Mouse (Mus musculus) forebrain, embryonic 15.5 days (tissue): ENCODE results near the gene Foxo1. TPM values are rescaled to one million over a fixed set of nuclear protein-coding genes. Genes with fewer than 3 reads are reported as not detected.

ENCODE experiments used
- ATAC-seq: fragments of 200-750 bp; cut with Nextera tagmentation; replicated peaks from 2 replicates; pipeline ENCODE4 v1.8.0; 2017; ENCODE audit warnings: mild to moderate bottlenecking, moderate TSS enrichment, moderate library complexity
- H3K27ac ChIP-seq: fragments of 300-500 bp; sonication (generic); replicated peaks from 2 replicates; pipeline ENCODE4 v1.5.1; 2015; ENCODE audit warnings: mild to moderate bottlenecking, inconsistent platforms
- H3K27me3 ChIP-seq: fragments of 300-500 bp; sonication (generic); 2 replicates; pipeline ENCODE4 v1.6.1; 2015; ENCODE audit warnings: inconsistent platforms
- H3K36me3 ChIP-seq: fragments of 300-500 bp; sonication (generic); 2 replicates; pipeline ENCODE4 v1.6.1; 2015; ENCODE audit warnings: mild to moderate bottlenecking, inconsistent platforms
- H3K4me1 ChIP-seq: fragments of 300-500 bp; sonication (generic); 2 replicates; pipeline ENCODE4 v1.6.1; 2015; ENCODE audit warnings: inconsistent platforms
- H3K4me2 ChIP-seq: fragments of 300-500 bp; sonication (generic); replicated peaks from 2 replicates; pipeline ENCODE4 v1.6.1; 2015; ENCODE audit warnings: mild to moderate bottlenecking, inconsistent platforms
- H3K4me3 ChIP-seq: fragments of 300-500 bp; sonication (generic); 2 replicates; pipeline ENCODE4 v1.5.1; 2015; ENCODE audit warnings: mild to moderate bottlenecking, inconsistent platforms
- H3K9ac ChIP-seq: fragments of 300-500 bp; sonication (generic); replicated peaks from 2 replicates; pipeline ENCODE4 v1.6.1; 2015; ENCODE audit warnings: mild to moderate bottlenecking, inconsistent platforms
- H3K9me3 ChIP-seq: fragments of 300-500 bp; sonication (generic); 2 replicates; pipeline ENCODE4 v1.6.1; 2016; ENCODE audit warnings: inconsistent platforms
- WGBS: fragments of 180-500 bp; shearing (Covaris S2); methylation state at CpG from one replicate; pipeline ENCODE4 v1.1.7; 2015; ENCODE audit warnings: mixed read lengths; 5-methylcytosine and 5-hydroxymethylcytosine counted together
- polyA plus RNA-seq: library from polyadenylated mRNA; unstranded; fragments of >200 nt; fragmentation: Nextera tagmentation; extraction: Ambion mirVana; gene quantifications from 2 replicates; pipeline ENCODE4 v1.2.1, GENCODE M21; 2015

Foxo1 gene
- polyA plus RNA-seq, 1 experiment from 2014 or later, result 3.8 TPM

DNA sequence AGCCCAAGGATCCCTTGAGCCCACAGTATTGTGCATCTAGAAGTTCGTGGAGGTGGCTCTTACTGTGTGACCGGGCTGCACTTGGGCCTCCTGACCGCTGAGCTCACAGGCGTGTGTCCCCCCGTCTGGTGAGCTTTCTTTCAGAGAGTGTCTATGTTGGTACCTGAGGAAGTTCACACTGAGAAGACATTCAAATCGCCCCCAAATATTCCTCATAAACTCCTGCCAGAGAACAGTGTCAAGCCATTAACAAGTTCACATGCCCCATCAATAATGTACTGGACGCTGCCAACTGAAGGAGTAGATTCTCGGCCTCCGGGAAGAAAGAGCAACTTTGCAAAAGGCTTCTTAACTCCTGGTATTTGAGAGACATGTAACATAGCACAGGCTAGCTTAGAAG is 83.8 kb downstream of the Foxo1 start:
- no peak overlapping the region for H3K27ac ChIP-seq
- ATAC-seq, result no peak
- no peaks in the 10 kb centered on the region for H3K9me3 ChIP-seq
- no peak overlapping the region for H3K4me2 ChIP-seq
- no peaks in the 10 kb centered on the region for H3K27me3 ChIP-seq
- no peaks in the 10 kb centered on the region for H3K4me1 ChIP-seq
- 68% methylated on average over 9 of the region's 9 CpGs for WGBS
- H3K9ac ChIP-seq, result no peak overlapping the region
- no peaks in the 10 kb centered on the region for H3K36me3 ChIP-seq
- no peak overlapping the region for H3K4me3 ChIP-seq

DNA sequence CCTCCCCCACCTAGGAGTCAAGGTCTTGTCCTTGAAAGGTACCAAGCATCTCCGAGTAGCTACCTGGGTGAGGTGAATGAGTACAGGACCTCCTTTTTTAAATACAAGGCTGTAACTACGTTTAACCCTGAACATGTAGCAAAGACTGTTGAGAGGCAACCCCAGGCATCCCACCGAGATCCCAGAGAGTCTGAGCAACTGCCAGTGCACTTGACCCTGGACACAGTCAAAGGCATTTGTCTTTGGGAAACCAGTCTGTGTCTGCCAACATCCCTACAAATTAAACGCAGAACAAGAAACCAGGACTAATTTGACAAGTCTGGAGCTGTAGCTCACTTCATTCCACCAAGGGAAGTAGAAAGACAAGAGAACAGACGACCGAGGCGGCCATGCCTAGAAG is 86.1 kb downstream of the Foxo1 start:
- H3K9ac ChIP-seq, result no peak overlapping the region
- no peak overlapping the region for H3K4me3 ChIP-seq
- 87% methylated on average over 7 of the region's 7 CpGs for WGBS
- H3K36me3 ChIP-seq, result no peaks in the 10 kb centered on the region
- H3K4me2 ChIP-seq, result no peak overlapping the region
- H3K4me1 ChIP-seq, result no peaks in the 10 kb centered on the region
- no peak for ATAC-seq
- no peaks in the 10 kb centered on the region for H3K9me3 ChIP-seq
- H3K27ac ChIP-seq, result no peak overlapping the region
- no peaks in the 10 kb centered on the region for H3K27me3 ChIP-seq

DNA sequence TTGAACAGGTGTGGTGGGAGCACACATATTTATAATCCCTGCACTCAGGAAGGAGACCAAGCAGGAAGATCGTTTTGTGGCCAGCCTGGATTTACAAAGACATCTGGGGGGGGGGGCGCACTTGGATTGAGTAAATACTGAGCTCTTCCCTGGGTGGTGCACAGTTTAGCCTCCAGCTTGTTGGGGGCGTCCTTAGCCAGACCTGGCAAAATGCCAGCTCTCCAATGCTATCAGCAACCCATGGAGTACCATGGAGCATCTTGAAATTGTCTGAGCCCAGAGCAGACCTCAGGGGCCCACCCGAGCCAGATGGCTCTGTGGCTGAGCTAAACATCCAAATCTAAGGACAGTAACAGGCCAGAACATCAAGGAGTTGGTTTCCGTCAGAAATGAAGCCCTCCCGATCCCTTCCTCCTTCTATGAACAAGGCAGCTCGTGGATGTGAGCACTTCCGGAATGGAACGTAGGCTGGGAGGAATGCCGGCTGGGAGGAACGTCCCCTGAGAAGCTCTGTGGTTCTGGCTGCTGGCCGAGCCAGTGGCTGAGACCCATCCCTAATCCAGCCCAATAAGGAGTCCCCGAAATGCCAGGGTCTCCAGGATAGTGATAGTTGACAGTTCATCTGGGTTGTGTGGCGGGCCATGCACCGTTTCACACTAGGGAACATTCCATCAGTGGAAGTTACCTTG is 89.3 kb downstream of the Foxo1 start:
- Histone ChIP-seq H3K9me3 (no peaks in the 10 kb centered on the region), H3K9ac (no peak overlapping the region), H3K4me1 (no peaks in the 10 kb centered on the region), H3K36me3 (no peaks in the 10 kb centered on the region), H3K27ac (no peak overlapping the region), H3K27me3 (no peaks in the 10 kb centered on the region), H3K4me3 (no peak overlapping the region), H3K4me2 (no peak overlapping the region)
- WGBS, result 87% methylated on average over 15 of the region's 15 CpGs
- ATAC-seq, result no peak

DNA sequence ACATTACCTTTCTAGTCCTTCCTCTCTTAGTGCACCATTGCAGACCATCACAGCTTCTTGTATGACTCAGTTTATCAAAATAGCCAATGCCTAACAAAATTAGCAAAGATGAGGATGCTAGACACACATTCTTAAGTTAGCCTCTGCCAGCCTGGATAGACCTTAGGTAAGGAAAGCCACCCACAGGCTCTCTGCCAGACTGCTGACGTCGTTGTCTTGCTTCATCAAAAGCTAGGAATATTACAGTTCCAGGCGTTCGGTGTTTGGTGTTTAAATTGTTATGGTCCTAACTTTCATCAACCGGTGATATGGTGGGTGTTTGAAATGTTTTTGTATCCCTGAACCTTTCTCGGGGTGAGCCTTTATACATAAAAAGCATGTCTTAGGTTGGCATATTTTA is 96.4 kb downstream of the Foxo1 start:
- Histone ChIP-seq H3K9ac (no peak overlapping the region), H3K4me3 (no peak overlapping the region), H3K27me3 (no peaks in the 10 kb centered on the region), H3K36me3 (no peaks in the 10 kb centered on the region), H3K9me3 (no peaks in the 10 kb centered on the region), H3K4me1 (no peaks in the 10 kb centered on the region), H3K27ac (no peak overlapping the region), H3K4me2 (no peak overlapping the region)
- ATAC-seq, result no peak
- 71% methylated on average over 6 of the region's 6 CpGs for WGBS

DNA sequence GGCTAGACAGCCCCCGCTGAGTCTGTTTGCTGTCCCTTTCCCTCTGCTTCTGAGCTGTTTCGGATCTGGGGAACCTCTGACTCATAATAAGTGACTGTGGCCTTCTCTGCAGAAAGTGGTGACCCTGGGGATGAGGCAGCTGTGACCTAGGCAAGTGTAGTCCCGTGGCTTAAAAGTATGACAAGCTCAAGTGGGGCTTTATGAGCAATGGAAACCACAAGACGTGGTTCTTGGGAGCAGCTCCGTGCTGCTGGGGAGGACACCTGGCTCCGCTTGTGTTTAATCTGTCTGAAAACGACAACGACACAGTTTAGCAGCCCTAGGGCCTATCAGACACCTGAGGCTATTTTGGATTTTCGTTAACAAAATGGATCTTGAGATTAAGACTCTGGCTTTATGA is 101.1 kb downstream of the Foxo1 start:
- no peak overlapping the region for H3K4me3 ChIP-seq
- no peak overlapping the region for H3K9ac ChIP-seq
- ATAC-seq, result no peak
- H3K9me3 ChIP-seq, result no peaks in the 10 kb centered on the region
- no peaks in the 10 kb centered on the region for H3K36me3 ChIP-seq
- H3K27ac ChIP-seq, result no peak overlapping the region
- 86% methylated on average over 9 of the region's 9 CpGs for WGBS
- no peaks in the 10 kb centered on the region for H3K27me3 ChIP-seq
- no peak overlapping the region for H3K4me2 ChIP-seq
- no peaks in the 10 kb centered on the region for H3K4me1 ChIP-seq

GRCm38 (mm10) chr3:52369881-52370428 is 101.8 kb downstream of the Foxo1 start:
- 85% methylated on average over 7 of the region's 7 CpGs for WGBS
- no peak overlapping the region for H3K4me2 ChIP-seq

GRCm38 (mm10) chr3:52376974-52377373 is 108.8 kb downstream of the Foxo1 start:
- Histone ChIP-seq H3K4me1 (no peaks in the 10 kb centered on the region), H3K9ac (no peak overlapping the region), H3K9me3 (no peaks in the 10 kb centered on the region), H3K27me3 (no peaks in the 10 kb centered on the region), H3K4me2 (no peak overlapping the region), H3K36me3 (no peaks in the 10 kb centered on the region), H3K4me3 (no peak overlapping the region), H3K27ac (no peak overlapping the region)
- no peak for ATAC-seq
- 65% methylated on average over 5 of the region's 5 CpGs for WGBS

More at GRCm38 (mm10) chr3:52369881-52370428, 101.8 kb downstream of the Foxo1 start:
- Histone ChIP-seq H3K9ac (no peak overlapping the region), H3K9me3 (no peaks in the 10 kb centered on the region), H3K27me3 (no peaks in the 10 kb centered on the region), H3K27ac (no peak overlapping the region), H3K36me3 (no peaks in the 10 kb centered on the region), H3K4me3 (no peak overlapping the region), H3K4me1 (no peaks in the 10 kb centered on the region)
- no peak for ATAC-seq

- no peak for ATAC-seq
- Histone ChIP-seq H3K4me2 (no peak overlapping the region), H3K4me1 (no peaks in the 10 kb centered on the region), H3K27ac (no peak overlapping the region), H3K9me3 (no peaks in the 10 kb centered on the region), H3K9ac (no peak overlapping the region), H3K27me3 (no peaks in the 10 kb centered on the region), H3K36me3 (no peaks in the 10 kb centered on the region), H3K4me3 (no peak overlapping the region)
- 87% methylated on average over 7 of the region's 7 CpGs for WGBS
Measured at GRCm38 (mm10) chr3:52383351-52383750, 115.2 kb downstream of the Foxo1 start.

DNA sequence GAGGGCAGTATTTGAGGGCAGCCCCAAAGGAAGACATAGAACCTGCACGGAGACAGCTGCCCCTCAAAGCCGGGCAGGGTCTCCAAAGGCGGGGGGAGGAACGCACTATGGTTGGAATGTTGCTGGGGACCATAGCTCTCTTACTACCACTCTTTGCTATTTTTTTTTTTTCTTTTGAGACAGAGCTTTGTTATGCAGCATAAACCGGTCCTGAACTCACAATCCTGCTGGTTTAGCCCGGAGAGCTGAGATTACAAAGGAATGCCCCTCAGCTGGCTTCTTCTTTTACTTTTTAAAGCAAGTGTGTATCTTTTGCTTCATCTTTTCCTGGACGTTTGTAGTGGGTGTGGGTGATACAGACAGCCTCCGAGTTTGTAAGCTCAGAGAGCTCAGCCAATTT is 118.2 kb downstream of the Foxo1 start:
- H3K4me3 ChIP-seq, result no peak overlapping the region
- WGBS, result 52% methylated on average over 8 of the region's 8 CpGs
- no peak for ATAC-seq

DNA sequence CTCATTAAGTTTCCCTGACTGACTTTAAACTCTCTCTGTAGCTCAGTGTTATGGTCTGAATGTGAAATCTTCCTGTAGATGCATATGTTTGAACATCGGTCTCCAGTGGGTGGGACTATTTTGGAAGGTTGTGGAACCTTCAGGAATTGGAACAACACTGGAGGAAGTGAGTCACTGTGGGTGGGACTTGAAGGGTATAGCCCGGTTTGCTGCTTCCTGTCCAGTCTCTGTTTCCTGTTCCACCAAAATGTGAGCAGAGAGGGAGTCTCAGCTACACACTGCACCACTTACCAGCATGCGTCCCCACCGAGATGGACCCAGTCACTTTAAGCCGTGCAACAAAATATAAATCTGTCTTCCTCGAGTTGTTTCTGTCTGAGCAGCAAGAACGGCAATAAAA is 122.2 kb downstream of the Foxo1 start:
- no peaks in the 10 kb centered on the region for H3K27me3 ChIP-seq
- no peaks in the 10 kb centered on the region for H3K9me3 ChIP-seq
- 93% methylated on average over 7 of the region's 7 CpGs for WGBS
- no peaks in the 10 kb centered on the region for H3K36me3 ChIP-seq
- no peak for ATAC-seq
- H3K4me2 ChIP-seq, result no peak overlapping the region
- no peak overlapping the region for H3K27ac ChIP-seq
- no peak overlapping the region for H3K9ac ChIP-seq
- H3K4me1 ChIP-seq, result peaks cover 3% of the 10 kb centered on the region; the same call in 1 of the 2 replicates
- no peak overlapping the region for H3K4me3 ChIP-seq

More for the DNA sequence above, 118.2 kb downstream of the Foxo1 start:
- Histone ChIP-seq H3K4me1 (no peaks in the 10 kb centered on the region), H3K9me3 (no peaks in the 10 kb centered on the region), H3K9ac (no peak overlapping the region), H3K36me3 (no peaks in the 10 kb centered on the region), H3K27me3 (no peaks in the 10 kb centered on the region), H3K27ac (no peak overlapping the region), H3K4me2 (no peak overlapping the region)

- 87% methylated on average over 17 of the region's 17 CpGs for WGBS
- H3K9me3 ChIP-seq, result no peaks in the 10 kb centered on the region
- no peak for ATAC-seq
- H3K36me3 ChIP-seq, result no peaks in the 10 kb centered on the region
- H3K4me2 ChIP-seq, result no peak overlapping the region
- H3K27me3 ChIP-seq, result no peaks in the 10 kb centered on the region
- no peak overlapping the region for H3K4me3 ChIP-seq
- H3K27ac ChIP-seq, result no peak overlapping the region
- H3K4me1 ChIP-seq, result peaks cover 3% of the 10 kb centered on the region; the same call in 1 of the 2 replicates
- no peak overlapping the region for H3K9ac ChIP-seq
Measured at GRCm38 (mm10) chr3:52390766-52391665, 122.9 kb downstream of the Foxo1 start.

DNA sequence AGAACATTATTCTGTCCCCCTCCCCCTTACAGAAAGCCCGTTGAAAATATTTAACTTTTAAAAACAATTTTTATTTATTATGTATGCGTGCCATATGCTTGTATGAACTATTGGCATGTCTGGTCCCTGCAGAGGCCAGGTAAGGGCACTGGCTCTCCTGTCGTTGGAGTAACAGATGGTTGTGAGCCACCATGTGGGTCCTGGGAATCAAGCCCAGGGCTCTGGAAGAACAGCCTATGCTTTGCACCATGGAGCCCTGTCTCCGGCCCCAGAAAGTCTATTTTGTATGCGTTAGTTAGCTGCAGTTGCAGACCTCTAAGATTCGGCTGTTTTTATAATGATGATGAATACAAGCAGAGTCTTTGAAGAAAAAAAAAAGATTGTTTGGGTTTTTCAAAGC is 123.8 kb downstream of the Foxo1 start:
- no peak overlapping the region for H3K9ac ChIP-seq
- H3K4me3 ChIP-seq, result no peak overlapping the region
- H3K36me3 ChIP-seq, result no peaks in the 10 kb centered on the region
- no peak for ATAC-seq
- H3K27ac ChIP-seq, result no peak overlapping the region
- WGBS, result 65% methylated on average over 6 of the region's 6 CpGs
- H3K4me2 ChIP-seq, result no peak overlapping the region
- no peaks in the 10 kb centered on the region for H3K9me3 ChIP-seq
- peaks cover 3% of the 10 kb centered on the region; the same call in 1 of the 2 replicates for H3K4me1 ChIP-seq
- no peaks in the 10 kb centered on the region for H3K27me3 ChIP-seq
